Mouse (Mus musculus): Measurements from ENCODE around the gene 6430571L13Rik. TPM values are rescaled to one million over a fixed set of nuclear protein-coding genes. Genes with fewer than 3 reads are reported as not detected.

The 6430571L13Rik gene
- polyA plus RNA-seq, 1 experiment from 2014 or later = not detected

DNA sequence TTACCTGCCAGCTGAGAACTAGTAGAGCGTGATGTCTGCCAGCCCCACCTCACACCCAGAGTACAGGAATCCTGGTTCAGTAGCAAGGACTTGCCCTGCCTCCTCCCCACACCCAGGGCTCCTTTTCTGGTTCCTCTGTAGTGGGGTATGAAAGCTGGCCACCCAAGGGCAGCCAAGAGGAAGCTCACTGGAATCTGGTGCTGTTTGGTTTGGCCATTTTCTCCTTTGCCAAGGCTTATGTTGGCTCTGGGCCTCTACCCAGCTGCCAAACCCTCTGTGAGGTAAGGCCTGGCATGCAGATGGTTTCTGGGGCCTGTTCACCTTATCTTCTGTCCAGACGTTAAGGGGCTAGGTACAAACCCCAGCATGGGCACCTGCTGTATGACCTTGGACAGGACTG is 24.6 kb upstream of the 6430571L13Rik start:
- no peak overlapping the region for H3K27ac ChIP-seq
- H3K36me3 ChIP-seq (ENCODE audit: inconsistent target) = no peaks in the 10 kb centered on the region
- H3K79me2 ChIP-seq (ENCODE audit: inconsistent target) = no peaks in the 10 kb centered on the region
- 85% methylated on average over 2 of the region's 2 CpGs for WGBS (ENCODE audit: missing documents)
- H3K4me3 ChIP-seq (ENCODE audit: inconsistent target) = no peak overlapping the region

DNA sequence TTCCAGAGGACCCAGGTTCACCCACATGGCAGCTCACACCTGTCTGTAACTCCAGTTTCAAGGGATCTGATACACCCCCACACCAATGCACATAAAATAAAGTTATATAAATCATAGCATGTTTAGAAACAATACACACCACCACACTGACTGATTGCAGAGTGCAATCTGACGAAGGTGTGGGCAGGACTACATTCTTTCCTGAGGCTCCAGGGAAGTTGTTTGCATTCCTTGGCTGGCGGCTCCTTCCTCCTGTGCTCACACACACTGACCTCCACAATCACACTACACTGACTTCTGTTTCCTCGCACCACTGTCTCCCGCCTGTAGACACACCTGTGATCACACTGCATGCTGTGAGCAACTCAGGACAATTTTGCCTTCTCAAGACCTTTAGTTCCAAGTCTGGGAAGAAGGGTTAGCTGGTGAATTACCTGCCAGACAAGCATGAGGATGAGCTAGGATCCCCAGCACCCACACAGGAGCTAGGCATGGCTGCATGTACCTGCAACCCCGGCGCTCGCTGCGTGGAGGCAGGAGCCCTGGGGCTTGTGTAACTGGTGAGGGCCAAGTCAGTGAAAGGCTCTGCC is 17.8 kb upstream of the 6430571L13Rik start:
- H3K79me2 ChIP-seq (ENCODE audit: inconsistent target) = no peaks in the 10 kb centered on the region
- WGBS (ENCODE audit: missing documents) = 91% methylated on average over 8 of the region's 8 CpGs

DNA sequence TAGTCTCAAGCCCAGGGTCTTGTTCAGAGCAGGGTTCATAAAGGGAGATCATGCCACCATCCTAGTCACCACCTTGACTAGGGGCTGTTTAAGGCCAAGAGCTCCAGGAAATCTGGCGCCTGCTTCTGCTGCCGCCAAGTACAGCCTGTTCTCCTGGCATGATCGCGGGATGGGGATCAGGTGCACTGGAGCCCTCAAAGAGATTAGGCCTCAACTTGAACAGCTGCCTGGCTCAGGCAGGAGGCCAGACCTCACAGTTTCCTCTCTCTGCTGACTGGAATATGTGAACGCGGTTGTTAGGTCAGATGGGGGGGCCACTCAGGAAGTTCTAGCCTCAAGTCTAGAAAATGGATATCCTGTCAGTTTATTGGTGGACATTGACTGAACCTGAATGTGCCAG is 16.8 kb upstream of the 6430571L13Rik start:
- Histone ChIP-seq H3K36me3 (ENCODE audit: inconsistent target) (no peaks in the 10 kb centered on the region), H3K4me3 (ENCODE audit: inconsistent target) (no peak overlapping the region), H3K79me2 (ENCODE audit: inconsistent target) (no peaks in the 10 kb centered on the region), H3K27ac (no peak overlapping the region)
- 25% methylated on average over 6 of the region's 6 CpGs for WGBS (ENCODE audit: missing documents)

More for the DNA sequence above, 17.8 kb upstream of the 6430571L13Rik start:
- Histone ChIP-seq H3K27ac (no peak overlapping the region), H3K36me3 (ENCODE audit: inconsistent target) (no peaks in the 10 kb centered on the region), H3K4me3 (ENCODE audit: inconsistent target) (no peak overlapping the region)

DNA sequence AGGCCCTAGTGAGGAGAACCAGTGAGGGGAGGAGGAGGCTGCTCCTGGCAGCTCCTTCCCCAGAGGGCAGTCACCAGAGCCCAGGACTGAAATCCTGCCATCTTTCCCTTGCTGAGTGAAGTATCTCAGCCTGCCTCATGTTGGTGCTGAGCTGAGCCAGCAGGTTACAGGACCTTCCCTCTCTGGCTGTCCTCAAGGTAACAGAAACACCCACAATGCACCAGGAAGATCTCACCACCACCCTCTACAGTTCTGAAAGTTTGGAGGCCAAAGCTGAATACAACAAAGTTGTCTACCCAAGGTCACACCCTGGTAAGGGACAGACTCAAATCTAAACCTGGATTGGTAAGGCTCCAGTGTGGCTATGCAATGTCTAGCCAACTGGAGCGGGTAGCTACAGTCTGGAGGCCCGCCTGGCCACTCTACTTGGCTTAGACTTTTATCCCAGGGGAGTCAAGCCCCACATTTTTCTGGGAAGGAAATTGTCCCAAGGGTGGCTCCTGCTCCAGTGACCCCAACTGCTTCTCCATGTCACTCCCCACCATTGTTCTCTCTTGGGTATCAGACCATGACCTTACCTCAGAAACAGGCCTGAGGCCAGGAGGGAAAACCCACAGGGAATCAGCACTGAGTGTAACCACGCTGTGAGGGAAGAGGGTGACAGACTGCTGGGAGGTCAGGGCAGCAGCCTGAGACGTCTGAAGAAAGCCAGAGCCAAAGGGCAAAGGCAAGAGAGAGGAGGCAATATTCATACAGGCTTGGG is 15.4 kb upstream of the 6430571L13Rik start:
- Histone ChIP-seq H3K36me3 (ENCODE audit: inconsistent target) (no peaks in the 10 kb centered on the region), H3K79me2 (ENCODE audit: inconsistent target) (no peaks in the 10 kb centered on the region), H3K4me3 (ENCODE audit: inconsistent target) (no peak overlapping the region), H3K27ac (no peak overlapping the region)
- 76% methylated on average over 4 of the region's 4 CpGs for WGBS (ENCODE audit: missing documents)

DNA sequence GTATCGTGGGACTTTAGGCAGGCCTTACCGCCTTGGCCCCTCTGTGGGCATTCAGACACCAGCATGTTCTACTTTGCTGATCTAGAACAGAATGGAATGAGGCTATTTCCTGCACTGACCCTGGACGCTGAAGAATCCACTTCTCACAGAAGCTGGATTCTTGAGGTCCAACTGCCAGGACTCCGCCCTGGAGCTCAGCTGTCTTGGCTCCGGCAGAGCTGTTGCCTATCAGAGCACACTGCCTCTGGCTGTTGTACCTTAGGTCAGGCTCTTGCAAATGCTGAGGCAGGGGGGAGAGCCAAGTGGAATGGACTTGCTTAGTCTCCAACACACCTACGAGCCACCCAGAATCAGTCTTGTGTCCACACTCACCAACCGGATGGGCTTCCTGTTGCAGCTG is 14.5 kb upstream of the 6430571L13Rik start:
- Histone ChIP-seq H3K36me3 (ENCODE audit: inconsistent target) (no peaks in the 10 kb centered on the region), H3K4me3 (ENCODE audit: inconsistent target) (no peak overlapping the region), H3K27ac (no peak overlapping the region), H3K79me2 (ENCODE audit: inconsistent target) (no peaks in the 10 kb centered on the region)
- 86% methylated on average over 7 of the region's 7 CpGs for WGBS (ENCODE audit: missing documents)

DNA sequence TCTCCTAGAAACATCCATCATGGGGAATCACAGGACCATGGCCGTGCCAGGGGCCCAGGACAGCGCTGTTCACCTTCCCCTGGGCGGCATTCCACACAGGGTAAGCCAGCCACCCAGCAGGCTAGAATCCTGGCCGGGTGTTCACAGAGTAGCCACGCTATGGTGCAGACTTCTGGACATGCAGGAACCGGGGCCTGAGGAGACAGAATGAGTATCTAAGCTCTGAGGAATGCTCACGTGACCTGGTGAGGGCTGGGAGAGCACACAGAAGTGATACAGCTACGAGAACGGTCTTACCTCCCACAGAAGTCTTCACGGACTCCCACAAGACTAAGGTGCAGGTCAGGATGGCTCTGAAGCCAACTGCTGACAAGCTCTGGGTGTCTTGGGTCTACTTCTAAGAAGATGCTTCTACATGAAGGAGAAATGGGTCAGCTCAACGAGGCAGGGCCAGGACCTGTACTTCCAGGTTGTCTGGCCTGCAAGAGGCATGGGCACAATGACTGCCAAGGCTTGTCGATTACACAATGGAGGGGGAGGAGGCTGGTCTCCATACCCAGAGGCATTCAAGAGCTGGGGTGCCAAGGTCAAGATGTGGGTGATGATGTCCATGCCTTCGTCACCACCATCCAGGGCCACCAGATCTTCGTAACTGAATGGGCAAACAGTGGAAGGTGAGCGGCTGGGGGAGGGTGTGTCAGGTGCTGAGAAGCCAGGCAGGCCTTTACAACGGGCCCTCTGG is 12.4 kb upstream of the 6430571L13Rik start:
- Histone ChIP-seq H3K36me3 (ENCODE audit: inconsistent target) (no peaks in the 10 kb centered on the region), H3K4me3 (ENCODE audit: inconsistent target) (no peak overlapping the region)
- WGBS (ENCODE audit: missing documents) = 93% methylated on average over 15 of the region's 16 CpGs

DNA sequence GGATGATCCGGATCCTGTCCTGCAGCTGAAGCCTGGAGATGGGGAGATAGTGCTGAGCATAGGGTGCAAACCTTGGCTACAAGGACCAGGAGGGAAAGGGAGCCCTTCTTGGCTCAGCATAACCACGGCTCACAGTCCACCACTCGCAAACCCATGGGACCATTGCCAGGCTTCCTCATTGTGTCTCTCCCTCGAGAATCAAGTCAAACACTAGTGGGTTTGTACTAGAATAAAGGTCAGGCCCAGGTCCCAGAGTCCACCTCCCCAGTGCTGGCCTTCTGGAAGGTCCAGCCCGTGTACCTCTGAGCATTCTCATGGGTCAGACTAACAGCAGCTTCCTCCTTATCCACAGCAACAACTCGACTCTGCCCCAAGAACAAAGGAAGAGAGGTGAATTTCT is 9.6 kb upstream of the 6430571L13Rik start:
- no peaks in the 10 kb centered on the region for H3K79me2 ChIP-seq (ENCODE audit: inconsistent target)
- no peaks in the 10 kb centered on the region for H3K36me3 ChIP-seq (ENCODE audit: inconsistent target)
- 67% methylated on average over 6 of the region's 6 CpGs for WGBS (ENCODE audit: missing documents)
- no peak overlapping the region for H3K4me3 ChIP-seq (ENCODE audit: inconsistent target)
- H3K27ac ChIP-seq = no peak overlapping the region

More for the DNA sequence above, 12.4 kb upstream of the 6430571L13Rik start:
- Histone ChIP-seq H3K27ac (no peak overlapping the region), H3K79me2 (ENCODE audit: inconsistent target) (no peaks in the 10 kb centered on the region)

DNA sequence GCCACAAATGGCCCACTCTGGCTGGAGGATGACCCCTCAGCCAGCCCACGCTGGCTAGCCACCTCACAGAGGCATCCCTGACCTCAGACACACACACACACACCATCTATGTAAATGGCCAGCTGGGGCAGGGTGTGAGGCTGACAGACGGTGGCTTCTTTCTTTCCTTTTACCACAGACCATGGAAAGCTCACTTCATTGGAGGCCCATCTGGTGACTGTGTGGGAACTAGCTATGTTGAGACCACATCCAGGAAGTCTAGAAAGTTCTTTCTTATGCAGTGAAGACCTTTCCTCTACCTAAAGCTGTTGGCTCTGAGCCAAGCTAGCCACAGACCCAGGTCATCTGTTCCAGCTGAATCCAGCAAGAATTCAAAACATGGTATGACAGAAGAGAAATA is 6.7 kb upstream of the 6430571L13Rik start:
- Histone ChIP-seq H3K4me3 (ENCODE audit: inconsistent target) (no peak overlapping the region), H3K36me3 (ENCODE audit: inconsistent target) (no peaks in the 10 kb centered on the region), H3K27ac (no peak overlapping the region), H3K79me2 (ENCODE audit: inconsistent target) (no peaks in the 10 kb centered on the region)
- WGBS (ENCODE audit: missing documents) = 69% methylated on average over 1 of the region's 2 CpGs

DNA sequence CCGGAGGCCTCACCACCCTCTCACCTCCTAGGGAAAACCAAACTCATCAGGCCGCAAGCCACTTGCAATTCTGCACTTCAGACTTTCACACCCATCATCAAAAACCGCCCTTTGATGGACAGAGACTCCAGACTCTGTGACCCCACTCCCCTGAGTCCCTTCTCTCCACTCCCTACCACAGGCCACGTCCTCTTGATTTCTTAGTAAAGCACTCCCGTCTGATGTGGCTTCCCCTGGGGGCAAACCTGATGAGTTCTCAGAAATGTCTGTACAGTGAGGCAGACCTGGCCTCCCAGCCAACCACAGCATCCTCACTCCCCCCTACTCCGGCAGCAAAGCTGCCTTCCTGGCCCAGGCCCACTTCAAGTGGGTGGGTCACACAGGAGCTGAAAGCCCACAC is 6.0 kb upstream of the 6430571L13Rik start:
- Histone ChIP-seq H3K4me3 (ENCODE audit: inconsistent target) (no peak overlapping the region), H3K36me3 (ENCODE audit: inconsistent target) (no peaks in the 10 kb centered on the region), H3K27ac (no peak overlapping the region), H3K79me2 (ENCODE audit: inconsistent target) (no peaks in the 10 kb centered on the region)
- WGBS (ENCODE audit: missing documents) = 87% methylated on average over 6 of the region's 6 CpGs

DNA sequence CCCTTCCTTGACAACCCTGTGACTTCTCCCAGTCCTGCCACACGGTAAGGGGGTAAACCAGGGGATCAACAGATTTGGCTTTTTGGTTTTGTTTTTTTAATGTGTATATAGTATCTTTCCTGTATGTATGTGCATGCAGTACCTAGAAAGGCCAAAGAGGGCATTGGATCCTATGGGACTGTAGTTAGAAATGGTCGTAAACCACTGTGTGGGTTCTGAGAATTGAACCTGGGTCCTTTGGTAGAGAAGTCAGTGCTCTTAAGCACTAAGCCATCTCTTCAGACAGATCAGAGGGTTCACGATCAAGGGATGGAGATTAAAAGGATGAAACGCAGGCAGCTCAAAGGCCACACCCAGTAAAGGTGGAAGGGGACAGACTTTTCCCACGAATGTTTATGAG is 5.4 kb upstream of the 6430571L13Rik start:
- Histone ChIP-seq H3K27ac (no peak overlapping the region), H3K79me2 (ENCODE audit: inconsistent target) (no peaks in the 10 kb centered on the region), H3K4me3 (ENCODE audit: inconsistent target) (no peak overlapping the region), H3K36me3 (ENCODE audit: inconsistent target) (no peaks in the 10 kb centered on the region)
- WGBS (ENCODE audit: missing documents) = 93% methylated on average over 5 of the region's 5 CpGs

DNA sequence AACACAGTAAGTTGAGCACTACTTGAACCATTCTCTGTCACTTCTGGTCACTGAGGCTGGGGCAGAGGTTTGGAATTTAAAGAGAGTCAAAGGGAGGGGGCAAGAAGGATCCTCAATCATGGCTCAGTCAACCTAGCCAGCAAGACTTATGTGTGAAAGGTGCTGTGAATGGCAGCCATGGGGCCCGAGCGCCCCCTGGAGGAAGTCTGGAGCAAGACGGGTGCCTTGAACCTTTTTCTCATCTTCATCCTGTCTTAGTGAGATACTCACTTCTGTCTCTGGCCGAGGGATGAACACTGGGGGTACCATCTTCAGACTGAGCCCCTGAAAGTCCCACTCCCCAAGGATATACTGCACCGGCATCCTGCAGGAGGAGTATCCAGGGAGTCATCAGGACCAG is 4.5 kb upstream of the 6430571L13Rik start:
- no peaks in the 10 kb centered on the region for H3K36me3 ChIP-seq (ENCODE audit: inconsistent target)
- no peak overlapping the region for H3K27ac ChIP-seq
- no peak overlapping the region for H3K4me3 ChIP-seq (ENCODE audit: inconsistent target)
- H3K79me2 ChIP-seq (ENCODE audit: inconsistent target) = no peaks in the 10 kb centered on the region
- WGBS (ENCODE audit: missing documents) = 7% methylated on average over 5 of the region's 5 CpGs

DNA sequence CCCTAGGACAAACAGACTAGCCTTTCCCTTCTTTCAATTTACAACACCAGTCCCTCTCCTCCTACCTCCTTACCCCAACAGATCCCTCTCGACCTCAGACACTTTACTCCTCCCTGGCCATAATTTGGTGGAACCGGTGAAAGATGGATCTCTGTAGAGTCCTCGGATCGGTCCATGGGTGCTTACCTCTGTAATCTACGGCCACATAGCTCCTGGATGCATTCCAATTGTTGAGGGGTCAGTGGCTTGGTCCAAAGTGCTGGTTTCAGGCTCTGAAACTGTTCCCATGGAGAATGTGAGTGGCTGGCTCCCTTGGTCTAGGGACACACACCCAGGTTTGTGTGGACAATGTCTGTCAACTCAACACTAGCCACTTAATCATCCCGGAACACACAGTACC is 4.0 kb upstream of the 6430571L13Rik start:
- Histone ChIP-seq H3K79me2 (ENCODE audit: inconsistent target) (no peaks in the 10 kb centered on the region), H3K36me3 (ENCODE audit: inconsistent target) (no peaks in the 10 kb centered on the region), H3K27ac (no peak overlapping the region), H3K4me3 (ENCODE audit: inconsistent target) (no peak overlapping the region)
- 93% methylated on average over 6 of the region's 6 CpGs for WGBS (ENCODE audit: missing documents)

DNA sequence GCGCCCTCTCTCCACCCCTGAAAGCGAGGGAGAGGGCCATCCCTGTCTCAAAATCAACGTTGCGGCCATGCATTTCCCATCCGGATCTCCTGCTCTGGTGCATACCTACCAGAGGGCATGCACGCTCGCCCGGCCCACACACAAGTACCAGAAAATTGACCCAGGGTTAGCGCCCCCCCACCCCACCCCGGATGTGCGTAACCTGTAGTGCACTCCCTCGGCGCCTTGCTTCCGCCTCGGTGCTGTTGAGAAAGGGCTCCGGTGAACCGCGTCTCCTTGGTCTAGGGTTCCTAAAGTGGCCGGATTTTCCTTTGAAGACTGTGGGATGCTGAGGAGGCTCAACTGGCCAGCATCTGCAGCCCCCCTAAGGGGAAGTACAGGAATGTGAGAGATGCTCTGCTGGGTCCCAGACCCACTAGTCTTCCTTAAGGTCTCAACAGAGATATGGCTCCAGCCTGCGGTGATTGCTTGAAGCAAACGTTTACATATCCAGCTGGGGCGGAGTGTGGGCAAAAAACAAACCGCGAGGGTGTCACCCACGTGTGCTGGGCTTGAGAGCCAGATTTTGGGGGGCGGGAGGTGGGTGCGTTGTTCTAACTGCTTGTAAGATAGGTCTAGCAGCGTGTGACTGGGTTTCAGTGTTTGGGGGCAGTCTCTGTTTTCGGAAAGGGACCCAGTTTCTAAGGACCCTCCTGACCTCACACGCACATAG is 2.1 kb upstream of the 6430571L13Rik start, which contains the start of gene Hemk1:
Hemk1 (minus strand) TSS at position 179 of the 712 bp plus-strand sequence.
- Histone ChIP-seq H3K36me3 (ENCODE audit: inconsistent target) (no peaks in the 10 kb centered on the region), H3K79me2 (ENCODE audit: inconsistent target) (no peaks in the 10 kb centered on the region), H3K4me3 (ENCODE audit: inconsistent target) (peak within 1 kb of the TSS; percentile 75), H3K27ac (peak within 1 kb of the TSS; percentile 38)
- 5% methylated on average over 29 of the region's 30 CpGs for WGBS (ENCODE audit: missing documents)

DNA sequence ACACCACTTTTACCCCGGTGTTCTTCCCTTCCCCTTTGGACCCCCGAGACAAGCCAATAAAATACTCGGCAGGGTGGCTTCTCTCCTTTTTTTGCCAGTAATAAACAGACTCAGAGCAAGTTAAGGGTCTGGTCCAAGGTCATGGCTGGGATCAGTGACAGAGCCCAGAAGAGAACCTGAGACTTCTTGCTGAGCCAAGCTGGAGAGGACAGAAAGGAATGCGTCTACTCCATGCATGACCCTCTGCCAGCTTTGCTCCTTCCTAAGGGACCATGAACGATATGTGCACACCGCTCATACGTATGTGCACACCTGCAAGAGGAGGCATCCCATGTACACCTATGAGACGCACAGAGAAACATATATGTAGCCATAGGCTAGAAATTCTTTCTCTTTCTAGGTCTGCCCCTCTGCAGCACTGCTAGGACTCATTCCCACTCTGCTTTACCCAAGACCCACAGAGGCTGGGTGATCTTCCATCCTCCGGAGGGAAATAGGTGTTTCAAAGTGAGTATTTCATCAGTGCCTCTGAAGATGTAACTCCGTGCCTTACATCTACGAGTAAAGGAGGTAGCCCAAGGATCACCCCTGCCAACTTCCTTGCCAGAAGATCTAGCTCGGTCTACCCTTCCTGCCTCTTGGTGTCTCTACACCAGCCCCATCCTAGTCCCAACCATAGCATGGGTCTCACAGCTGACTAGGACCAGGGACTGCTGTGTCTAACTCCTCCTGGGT is 676 bp downstream of the 6430571L13Rik start:
- no peaks in the 10 kb centered on the region for H3K79me2 ChIP-seq (ENCODE audit: inconsistent target)
- WGBS (ENCODE audit: missing documents) = 61% methylated on average over 12 of the region's 12 CpGs
- H3K27ac ChIP-seq = no peak overlapping the region
- peak overlapping the region; percentile 24; the same call in 1 of the 2 replicates for H3K4me3 ChIP-seq (ENCODE audit: inconsistent target)
- no peaks in the 10 kb centered on the region for H3K36me3 ChIP-seq (ENCODE audit: inconsistent target)

Data from macrophage (primary cell).